Mouse (Mus musculus): ENCODE measurements at regions not wholly inside any gene's neighbourhood (a gene's known extent, or its start where the extent isn't known, plus 50 kb on each side); places are given as distances from the start of the nearest gene placed in this dataset.

- TF ChIP-seq POLR2A (IDR thresholded peaks at IDR 0.05; ENCODE audit: borderline replicate concordance, extremely low read depth, insufficient read depth, insufficient read length, poor library complexity, severe bottlenecking) (no peak), CTCF (IDR thresholded peaks at IDR 0.05; ENCODE audit: borderline replicate concordance, extremely low read depth, insufficient read depth, insufficient read length) (no peak)
- DNase-seq (ENCODE audit: low read depth), result no peak
These were observed 171.9 kb upstream of the Steap4 start for GRCm38 (mm10) chr5:7788406-7788805.

GRCm38 (mm10) chr5:7789126-7789525, 171.1 kb upstream of the Steap4 start:
- DNase-seq (ENCODE audit: low read depth), result no peak
- TF ChIP-seq CTCF (IDR thresholded peaks at IDR 0.05; ENCODE audit: borderline replicate concordance, extremely low read depth, insufficient read depth, insufficient read length), result no peak
- no peak for TF ChIP-seq POLR2A (IDR thresholded peaks at IDR 0.05; ENCODE audit: borderline replicate concordance, extremely low read depth, insufficient read depth, insufficient read length, poor library complexity, severe bottlenecking)

GRCm38 (mm10) chr5:7820592-7820991, 139.7 kb upstream of the Steap4 start:
- DNase-seq (ENCODE audit: low read depth), result peak; percentile 61
- TF ChIP-seq CTCF (IDR thresholded peaks at IDR 0.05; ENCODE audit: borderline replicate concordance, extremely low read depth, insufficient read depth, insufficient read length) (peak; percentile 57; the same call in 1 of the 2 replicates), POLR2A (IDR thresholded peaks at IDR 0.05; ENCODE audit: borderline replicate concordance, extremely low read depth, insufficient read depth, insufficient read length, poor library complexity, severe bottlenecking) (no peak)

GRCm38 (mm10) chr5:7821700-7822099, 138.6 kb upstream of the Steap4 start:
- DNase-seq (ENCODE audit: low read depth), result peak; percentile 14
- TF ChIP-seq POLR2A (IDR thresholded peaks at IDR 0.05; ENCODE audit: borderline replicate concordance, extremely low read depth, insufficient read depth, insufficient read length, poor library complexity, severe bottlenecking) (no peak), CTCF (IDR thresholded peaks at IDR 0.05; ENCODE audit: borderline replicate concordance, extremely low read depth, insufficient read depth, insufficient read length) (no peak)

- no peak for DNase-seq (ENCODE audit: low read depth)
- no peak for TF ChIP-seq CTCF (IDR thresholded peaks at IDR 0.05; ENCODE audit: borderline replicate concordance, extremely low read depth, insufficient read depth, insufficient read length)
These were observed 130.6 kb upstream of the Steap4 start for GRCm38 (mm10) chr5:7829618-7830017.

GRCm38 (mm10) chr5:7833812-7834211, 126.4 kb upstream of the Steap4 start:
- TF ChIP-seq CTCF (IDR thresholded peaks at IDR 0.05; ENCODE audit: borderline replicate concordance, extremely low read depth, insufficient read depth, insufficient read length) (no peak), POLR2A (IDR thresholded peaks at IDR 0.05; ENCODE audit: borderline replicate concordance, extremely low read depth, insufficient read depth, insufficient read length, poor library complexity, severe bottlenecking) (no peak)
- DNase-seq (ENCODE audit: low read depth), result no peak

- no peak for DNase-seq (ENCODE audit: low read depth)
These were observed 97.2 kb upstream of the Steap4 start for GRCm38 (mm10) chr5:7863047-7863446.

GRCm38 (mm10) chr5:7866041-7866641, 94.1 kb upstream of the Steap4 start:
- TF ChIP-seq CTCF (IDR thresholded peaks at IDR 0.05; ENCODE audit: borderline replicate concordance, extremely low read depth, insufficient read depth, insufficient read length), result no peak
- no peak for TF ChIP-seq POLR2A (IDR thresholded peaks at IDR 0.05; ENCODE audit: borderline replicate concordance, extremely low read depth, insufficient read depth, insufficient read length, poor library complexity, severe bottlenecking)
- DNase-seq (ENCODE audit: low read depth), result no peak

More at GRCm38 (mm10) chr5:7863047-7863446, 97.2 kb upstream of the Steap4 start:
- TF ChIP-seq CTCF (IDR thresholded peaks at IDR 0.05; ENCODE audit: borderline replicate concordance, extremely low read depth, insufficient read depth, insufficient read length), result no peak
- no peak for TF ChIP-seq POLR2A (IDR thresholded peaks at IDR 0.05; ENCODE audit: borderline replicate concordance, extremely low read depth, insufficient read depth, insufficient read length, poor library complexity, severe bottlenecking)

GRCm38 (mm10) chr5:7899537-7899936, 60.7 kb upstream of the Steap4 start:
- peak; percentile 78 for DNase-seq (ENCODE audit: low read depth)
- TF ChIP-seq CTCF (IDR thresholded peaks at IDR 0.05; ENCODE audit: borderline replicate concordance, extremely low read depth, insufficient read depth, insufficient read length) (peak; percentile 65; the same call in 1 of the 2 replicates), POLR2A (IDR thresholded peaks at IDR 0.05; ENCODE audit: borderline replicate concordance, extremely low read depth, insufficient read depth, insufficient read length, poor library complexity, severe bottlenecking) (no peak)
